Mouse (Mus musculus) heart, adult 2 months (tissue): ENCODE measurements around the gene Unc80. TPM values are rescaled to one million over a fixed set of nuclear protein-coding genes. Genes with fewer than 3 reads are reported as not detected.

Experiments used
- DNase-seq, 2 experiments: peaks; one replicate each; pipeline ENCODE4 v3.0.0; 2021
- H3K27ac ChIP-seq: fragments of 200-600 bp; 2 replicates; pipeline ENCODE4 v1.8.1; 2022
- H3K27me3 ChIP-seq: fragments of 200-500 bp; 2 replicates; pipeline ENCODE4 v1.6.1; 2012; ENCODE audit warnings: mild to moderate bottlenecking, low read length, inconsistent platforms, mixed read lengths; ENCODE audit not compliant: control insufficient read depth, insufficient read depth
- H3K36me3 ChIP-seq: fragments of 200-500 bp; 2 replicates; pipeline ENCODE4 v1.6.1; 2012; ENCODE audit warnings: low read length, inconsistent platforms; ENCODE audit not compliant: control insufficient read depth, insufficient read depth
- H3K4me1 ChIP-seq: fragments of 200-500 bp; 2 replicates; pipeline ENCODE4 v1.6.1; 2011; ENCODE audit warnings: low read length; ENCODE audit not compliant: control insufficient read depth, insufficient read depth
- H3K4me3 ChIP-seq: fragments of 200-600 bp; 2 replicates; pipeline ENCODE4 v1.8.1; 2022
- H3K79me2 ChIP-seq: fragments of 200-500 bp; replicated peaks from 2 replicates; pipeline ENCODE4 v1.6.1; 2012; ENCODE audit warnings: mild to moderate bottlenecking, inconsistent platforms, low read length, moderate library complexity, mixed read lengths; ENCODE audit not compliant: control insufficient read depth, insufficient read depth
- H3K9ac ChIP-seq: fragments of 200-500 bp; 2 replicates; pipeline ENCODE4 v1.6.1; 2012; ENCODE audit warnings: low read depth, mild to moderate bottlenecking, control low read depth, inconsistent platforms, low read length, mixed read lengths
- CTCF ChIP-seq: fragments of 200-600 bp; IDR thresholded peaks from 2 replicates; pipeline ENCODE4 v1.8.1; 2022; ENCODE audit warnings: antibody characterized with exemption, mild to moderate bottlenecking, moderate library complexity
- EP300 ChIP-seq: fragments of 200-500 bp; IDR thresholded peaks from 2 replicates; pipeline ENCODE4 v1.6.1; 2011; ENCODE audit warnings: low read depth, low read length, control low read depth; ENCODE audit not compliant: insufficient read depth
- POLR2A ChIP-seq: fragments of 200-500 bp; IDR thresholded peaks from 2 replicates; pipeline ENCODE4 v1.6.1; 2011; ENCODE audit warnings: mild to moderate bottlenecking, low read depth, low read length, control low read depth; ENCODE audit not compliant: insufficient read depth
- WGBS: fragments of 180-500 bp; shearing (Covaris S2); methylation state at CpG from one replicate; pipeline ENCODE4 v1.1.7; 2018; 5-methylcytosine and 5-hydroxymethylcytosine counted together
- intact Hi-C: fragments of 180-260 bp; cut with DNase I; formaldehyde crosslinking; loops from one replicate; pipeline ENCODE4 v1.15.1; 2025
- polyA plus RNA-seq: library from polyadenylated mRNA; depleted of rRNA; stranded (reverse); fragments of >200 nt; gene quantifications from 2 replicates; pipeline ENCODE4 v1.2.3, GENCODE M21; 2012
- total RNA-seq, 2 experiments: library from RNA; stranded (reverse); gene quantifications; 2 replicates each; pipeline ENCODE4 v1.2.3; 2021

The Unc80 gene
- total and polyA plus RNA-seq, 3 experiments = 0.03 to 0.11 (median 0.06) TPM

DNA sequence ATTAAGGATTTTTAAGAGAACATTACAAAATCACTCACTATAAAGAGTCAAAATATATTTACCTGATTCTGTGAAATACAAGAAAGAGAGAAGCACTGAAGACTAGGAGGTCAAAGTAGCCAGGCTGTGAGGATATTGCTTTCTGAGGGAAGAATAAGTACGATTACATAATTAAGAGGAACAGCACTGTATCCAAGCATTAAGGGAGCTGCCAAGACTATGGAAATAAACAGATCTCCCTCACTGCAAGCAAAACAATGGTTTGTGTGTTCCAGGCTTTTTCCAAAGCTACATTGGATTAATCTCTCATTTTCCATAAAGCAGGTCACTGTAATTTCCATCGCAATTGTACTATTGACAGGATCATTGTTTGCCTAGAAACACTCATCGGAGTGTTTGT, 14.6 kb downstream of the Unc80 start:
- no peaks in the 10 kb centered on the region for H3K27me3 ChIP-seq
- H3K9ac ChIP-seq = no peak overlapping the region
- H3K36me3 ChIP-seq = no peaks in the 10 kb centered on the region
- H3K4me3 ChIP-seq = no peak overlapping the region
- DNase-seq = no peak
- intact Hi-C loops = no loop called here
- H3K27ac ChIP-seq = no peak overlapping the region
- TF ChIP-seq CTCF = no peak
- TF ChIP-seq EP300 = no peak
- TF ChIP-seq POLR2A = no peak
- WGBS = 78% methylated on average over 3 of the region's 3 CpGs
- no peaks in the 10 kb centered on the region for H3K79me2 ChIP-seq
- no peaks in the 10 kb centered on the region for H3K4me1 ChIP-seq

DNA sequence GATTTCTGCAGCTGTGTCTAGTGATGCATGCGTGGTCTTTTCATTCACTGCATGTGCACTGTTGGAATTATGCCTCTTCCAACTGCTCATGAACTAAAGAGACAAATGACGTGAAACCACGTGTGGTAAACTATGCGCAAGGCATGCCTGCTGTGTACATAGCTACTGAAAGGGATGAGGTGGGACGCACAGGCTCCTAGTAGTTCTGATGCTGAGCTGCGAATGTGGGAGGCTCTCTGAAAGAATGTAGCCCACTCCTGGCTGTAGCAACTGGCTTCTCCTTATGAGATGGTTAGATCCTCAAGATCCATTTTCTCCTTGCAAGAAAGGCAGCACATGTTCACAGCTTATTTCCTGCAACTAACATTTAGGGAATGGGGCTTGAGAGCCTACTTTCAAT, 24.9 kb downstream of the Unc80 start:
- H3K4me3 ChIP-seq = no peak overlapping the region
- no peak overlapping the region for H3K9ac ChIP-seq
- DNase-seq = no peak
- no peak overlapping the region for H3K27ac ChIP-seq
- H3K79me2 ChIP-seq = no peaks in the 10 kb centered on the region
- no peaks in the 10 kb centered on the region for H3K36me3 ChIP-seq
- H3K4me1 ChIP-seq = no peaks in the 10 kb centered on the region
- H3K27me3 ChIP-seq = no peaks in the 10 kb centered on the region
- intact Hi-C loops = no loop called here
- 79% methylated on average over 6 of the region's 6 CpGs for WGBS
- TF ChIP-seq EP300 (no peak), CTCF (no peak), POLR2A (no peak)

DNA sequence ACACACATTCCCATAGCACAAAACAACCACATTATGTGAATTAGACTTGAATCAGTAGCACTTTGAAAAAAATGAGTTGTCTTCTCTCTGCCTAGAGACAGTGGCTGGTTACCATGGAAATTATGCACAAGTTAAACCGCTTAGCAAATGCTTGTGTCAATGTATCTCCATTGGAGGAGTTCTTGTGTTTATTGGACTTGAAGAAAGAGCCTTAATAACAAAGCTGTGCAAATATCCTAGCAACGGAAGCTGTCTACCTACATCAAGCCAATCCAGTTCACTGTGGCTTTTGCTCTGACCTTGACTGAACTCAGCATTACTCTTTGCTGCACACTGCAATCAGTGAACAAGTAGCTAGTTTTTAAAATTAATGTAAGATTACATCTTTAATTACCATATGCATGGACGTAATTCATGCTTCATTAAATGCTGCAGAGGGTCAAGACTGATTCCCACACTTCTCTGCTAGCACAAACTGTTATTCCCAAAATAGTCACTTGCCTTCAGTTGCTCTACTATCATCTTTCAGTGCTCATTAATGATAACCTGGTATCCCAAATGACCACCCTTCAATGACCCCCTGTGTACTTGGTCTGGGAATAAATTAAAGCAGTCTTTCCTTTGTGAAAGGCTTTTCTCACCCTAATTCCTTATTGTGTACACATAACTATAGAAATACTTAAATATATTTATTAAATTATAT, 27.3 kb downstream of the Unc80 start:
- DNase-seq = no peak
- Histone ChIP-seq H3K27ac (no peak overlapping the region), H3K27me3 (no peaks in the 10 kb centered on the region), H3K4me3 (no peak overlapping the region), H3K79me2 (no peaks in the 10 kb centered on the region), H3K36me3 (no peaks in the 10 kb centered on the region), H3K4me1 (no peaks in the 10 kb centered on the region), H3K9ac (no peak overlapping the region)
- intact Hi-C loops = no loop called here
- 74% methylated on average over 3 of the region's 3 CpGs for WGBS
- TF ChIP-seq POLR2A = no peak
- TF ChIP-seq EP300 = no peak
- no peak for TF ChIP-seq CTCF

DNA sequence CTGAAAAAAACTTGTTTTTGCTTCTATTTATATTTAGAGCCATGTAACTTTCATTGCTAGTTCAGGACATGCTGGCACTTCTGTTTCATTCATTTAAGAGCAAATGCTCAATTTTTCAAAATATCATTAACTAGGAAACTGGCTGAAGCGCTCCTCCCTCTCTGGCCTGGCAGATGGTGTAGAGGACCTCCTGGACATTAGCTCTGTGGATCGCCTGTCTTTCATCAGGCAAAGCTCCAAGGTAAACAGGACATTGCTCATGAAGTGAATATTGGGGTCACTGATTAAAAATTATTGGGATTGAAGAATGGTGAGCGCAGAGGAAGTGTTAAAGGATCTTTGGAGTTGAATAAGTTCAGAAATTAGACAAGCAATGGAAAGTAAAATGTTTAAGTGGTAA, 82.6 kb downstream of the Unc80 start:
- Histone ChIP-seq H3K27me3 (no peaks in the 10 kb centered on the region), H3K4me3 (no peak overlapping the region), H3K4me1 (no peaks in the 10 kb centered on the region), H3K9ac (no peak overlapping the region), H3K79me2 (no peaks in the 10 kb centered on the region), H3K36me3 (no peaks in the 10 kb centered on the region), H3K27ac (no peak overlapping the region)
- DNase-seq = no peak
- intact Hi-C loops = no loop called here
- 73% methylated on average over 3 of the region's 3 CpGs for WGBS
- TF ChIP-seq EP300 (no peak), CTCF (no peak), POLR2A (no peak)

DNA sequence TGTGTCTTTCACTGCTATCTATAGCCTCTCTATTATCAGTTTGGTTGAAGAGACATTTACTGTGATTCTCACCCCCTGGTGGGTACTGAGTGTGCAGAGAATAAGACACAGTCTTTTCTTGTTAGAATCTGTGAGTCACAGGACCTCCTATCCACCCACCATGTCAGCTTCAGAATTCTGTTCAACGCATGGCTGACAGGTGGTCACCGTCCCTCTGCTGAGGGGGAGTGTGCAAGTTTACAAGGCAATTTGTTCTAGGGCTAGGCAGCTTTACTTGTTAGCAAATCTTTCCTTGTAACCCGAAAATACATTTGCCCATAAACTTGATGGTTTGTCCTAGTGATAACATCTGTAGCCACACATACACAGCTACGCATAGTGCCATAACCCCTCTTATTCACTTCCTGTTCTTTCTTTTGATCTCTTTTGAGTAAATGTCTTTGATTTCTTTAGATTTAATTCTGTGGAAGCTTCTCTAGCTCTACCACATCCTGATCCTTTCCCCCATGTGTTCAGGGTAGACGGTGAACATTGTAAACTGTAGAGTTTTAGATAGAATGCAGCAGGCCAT, 84.3 kb downstream of the Unc80 start:
- 73% methylated on average over 5 of the region's 5 CpGs for WGBS
- H3K27ac ChIP-seq = no peak overlapping the region
- no peaks in the 10 kb centered on the region for H3K4me1 ChIP-seq
- no peak for DNase-seq
- H3K9ac ChIP-seq = no peak overlapping the region
- H3K27me3 ChIP-seq = no peaks in the 10 kb centered on the region
- no peak overlapping the region for H3K4me3 ChIP-seq
- H3K79me2 ChIP-seq = no peaks in the 10 kb centered on the region
- no peak for TF ChIP-seq EP300
- TF ChIP-seq POLR2A = no peak
- TF ChIP-seq CTCF = no peak
- intact Hi-C loops = no loop called here
- H3K36me3 ChIP-seq = no peaks in the 10 kb centered on the region

DNA sequence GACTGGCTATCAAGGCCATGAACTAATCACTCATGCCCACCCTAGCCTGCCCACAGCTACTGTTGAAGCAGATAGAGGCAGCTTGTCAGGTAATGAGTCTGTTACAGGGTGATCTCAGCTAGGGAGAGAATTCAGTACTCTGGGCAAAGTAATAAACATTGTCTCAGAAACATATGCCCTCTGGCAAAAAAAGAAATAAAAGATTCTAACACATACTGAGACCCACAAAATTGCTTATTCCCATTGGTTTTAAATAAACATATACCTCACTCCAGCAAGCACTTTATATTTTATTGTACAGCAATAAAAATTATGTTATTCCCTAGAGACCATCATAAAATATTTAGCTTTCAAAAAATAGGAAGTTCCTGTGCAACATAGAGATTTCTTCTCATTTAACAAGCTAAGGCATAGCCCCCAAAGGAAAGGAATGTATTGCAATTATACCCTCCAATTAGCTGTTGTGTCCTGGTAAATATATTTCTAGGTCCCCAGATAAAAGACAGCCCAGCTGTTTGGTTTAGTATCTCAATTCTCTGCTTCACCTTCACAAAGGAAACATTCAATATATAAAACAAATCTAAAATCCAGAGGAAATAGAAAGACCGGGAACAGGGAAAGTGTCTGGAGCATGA, 93.6 kb downstream of the Unc80 start:
- Histone ChIP-seq H3K79me2 (no peaks in the 10 kb centered on the region), H3K4me1 (no peaks in the 10 kb centered on the region), H3K27me3 (no peaks in the 10 kb centered on the region), H3K9ac (no peak overlapping the region), H3K27ac (no peak overlapping the region), H3K4me3 (no peak overlapping the region), H3K36me3 (no peaks in the 10 kb centered on the region)
- intact Hi-C loops = no loop called here
- DNase-seq = no peak
- whole genome bisulfite sequencing = 76% methylated on average over 1 of the region's 1 CpGs
- TF ChIP-seq EP300 = no peak
- no peak for TF ChIP-seq POLR2A
- no peak for TF ChIP-seq CTCF
